ENCODE assay signal across 8 mouse cellular contexts in the genomic region with DNA sequence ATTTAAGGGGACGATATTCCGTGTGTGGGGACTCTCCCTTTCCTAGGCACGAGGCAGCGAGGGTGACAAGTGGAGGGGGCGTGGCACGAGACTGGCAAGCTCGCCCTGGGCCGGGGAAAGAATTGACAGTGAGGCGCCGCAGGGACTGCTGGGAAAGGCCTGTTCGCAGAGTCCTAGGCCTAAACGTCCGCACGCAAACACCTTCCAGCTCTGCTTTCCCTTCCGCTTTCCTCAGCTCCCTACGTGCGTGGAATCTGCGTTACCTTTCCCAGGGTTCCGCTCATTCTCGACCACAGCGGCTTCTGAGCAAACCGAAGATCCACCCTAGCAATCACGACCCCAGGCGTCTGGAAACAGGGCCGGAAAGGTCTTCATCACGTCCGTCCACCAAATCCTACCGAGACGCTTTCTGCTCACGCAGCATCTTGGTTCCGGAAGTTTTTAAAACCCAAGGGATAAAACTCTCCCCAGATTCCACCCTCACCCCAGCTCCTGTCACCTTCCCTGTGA. TPM values are rescaled to one million over a fixed set of nuclear protein-coding genes. Genes with fewer than 3 reads are reported as not detected.
DNase-seq lines count a peak whose midpoint lies in the region; ATAC-seq lines count a peak whose summit lies in the region.

No protein-coding gene starts in this region.

- peak overlapping the region; percentile 49 for H3K4me3 ChIP-seq in hindbrain, embryonic 14.5 days (replicated peaks; ENCODE audit: low read length)

- peak overlapping the region; percentile 98 for H3K27ac ChIP-seq in hindbrain, embryonic 14.5 days

- DNase-seq in R1 (ENCODE audit: low read depth, low spot score), result peak; percentile 96
- peak; percentile 93 for DNase-seq in cerebellum, postnatal 25 days
- DNase-seq in frontal cortex, postnatal 25 days (ENCODE audit: low spot score in 2 of 2), result peak; percentile 85 to 91
- DNase-seq in hindbrain, embryonic 14.5 days (ENCODE audit: low spot score), result peak; percentile 91
- DNase-seq in layer of hippocampus, postnatal 36 days, result peak; percentile 87 to 89
- DNase-seq in lung, postnatal 36 days, result peak; percentile 94
- DNase-seq in retina, postnatal 1 day, result peak; percentile 96
- DNase-seq in urinary bladder, adult 18-20 months (ENCODE audit: low spot score in 2 of 2), result peak; percentile 81 to 83

- H3K4me1 ChIP-seq in hindbrain, embryonic 14.5 days (replicated peaks; ENCODE audit: control insufficient read depth, insufficient read depth, low read length), result peaks cover 7% of the 10 kb centered on the region; the same call in 1 of the 2 replicates

- under 1% methylated on average over 31 of the region's 31 CpGs for WGBS in hindbrain, embryonic 14.5 days

- no peaks in the 10 kb centered on the region for H3K9me3 ChIP-seq in hindbrain, embryonic 14.5 days (ENCODE audit: control insufficient read depth, low read length)

- peak overlapping the region; percentile 72 for H3K4me2 ChIP-seq in hindbrain, embryonic 14.5 days (replicated peaks)

- H3K9ac ChIP-seq in hindbrain, embryonic 14.5 days, result peak overlapping the region; percentile 90

- no peaks in the 10 kb centered on the region for H3K36me3 ChIP-seq in hindbrain, embryonic 14.5 days (replicated peaks; ENCODE audit: control insufficient read depth, insufficient read depth)

- no peaks in the 10 kb centered on the region for H3K27me3 ChIP-seq in hindbrain, embryonic 14.5 days (ENCODE audit: control insufficient read depth, insufficient read depth, low read length)

- peak; percentile 98 for ATAC-seq in hindbrain, embryonic 14.5 days (ENCODE audit: low FRiP score)

RNA-seq across cellular contexts. Expression of gene Rab6a, which starts 24.4 kb away (rescaled TPM):
- 321 and 383 TPM in 2 replicates for polyA plus RNA-seq in hindbrain, embryonic 14.5 days (2014; fragmentation: Nextera tagmentation; extraction: Ambion mirVana)
- 100 to 1,000 TPM; 359 to 385 TPM for total RNA-seq in layer of hippocampus, postnatal 36 days (2021)

RNA-seq across cellular contexts. Expression of gene Mrpl48, which starts 25.3 kb away (rescaled TPM):
- polyA plus RNA-seq in hindbrain, embryonic 14.5 days (2014; fragmentation: Nextera tagmentation; extraction: Ambion mirVana), result 86.0 and 89.5 TPM in 2 replicates
- 10 to 100 TPM; 64.2 to 69.7 TPM for total RNA-seq in layer of hippocampus, postnatal 36 days (2021)

RNA-seq across cellular contexts. Expression of gene Coa4, which starts 45.9 kb away (rescaled TPM):
- 14.8 and 16.9 TPM in 2 replicates for polyA plus RNA-seq in hindbrain, embryonic 14.5 days (2014; fragmentation: Nextera tagmentation; extraction: Ambion mirVana)
- total RNA-seq in layer of hippocampus, postnatal 36 days (2021), result 10 to 100 TPM in 1 of 2 experiments, 1 to 10 TPM in 1; 8.3 to 10.8 TPM

Comparison
In these comparisons a context has a peak if more than half of its experiments do, and no peak if none do; other contexts are left out.
1. Peak in every context shown above with its lines: DNase-seq, ATAC-seq, H3K4me3 ChIP-seq and H3K27ac ChIP-seq.